Mouse (Mus musculus) neural tube, embryonic 12.5 days (tissue): ENCODE results near the gene Peli2. TPM values are rescaled to one million over a fixed set of nuclear protein-coding genes. Genes with fewer than 3 reads are reported as not detected.

ENCODE experiments used
- ATAC-seq: fragments of 200-750 bp; cut with Nextera tagmentation; 2 replicates; pipeline ENCODE4 v1.8.0; 2017; ENCODE audit warnings: low read depth, mild to moderate bottlenecking, moderate TSS enrichment, moderate library complexity; ENCODE audit not compliant: low FRiP score
- H3K27ac ChIP-seq: fragments of 300-500 bp; sonication (generic); 2 replicates; pipeline ENCODE4 v1.5.1; 2016
- H3K27me3 ChIP-seq: fragments of 300-500 bp; sonication (generic); replicated peaks from 2 replicates; pipeline ENCODE4 v1.6.1; 2016; ENCODE audit warnings: mild to moderate bottlenecking
- H3K36me3 ChIP-seq: fragments of 300-500 bp; sonication (generic); 2 replicates; pipeline ENCODE4 v1.6.1; 2016; ENCODE audit warnings: mild to moderate bottlenecking
- H3K4me1 ChIP-seq: fragments of 300-500 bp; sonication (generic); 2 replicates; pipeline ENCODE4 v1.6.1; 2016
- H3K4me2 ChIP-seq: fragments of 300-500 bp; sonication (generic); replicated peaks from 2 replicates; pipeline ENCODE4 v1.6.1; 2016; ENCODE audit warnings: mild to moderate bottlenecking
- H3K4me3 ChIP-seq: fragments of 300-500 bp; sonication (generic); 2 replicates; pipeline ENCODE4 v1.5.1; 2016
- H3K9ac ChIP-seq: fragments of 300-500 bp; sonication (generic); 2 replicates; pipeline ENCODE4 v1.6.1; 2016; ENCODE audit warnings: mild to moderate bottlenecking
- H3K9me3 ChIP-seq: fragments of 300-500 bp; sonication (generic); 2 replicates; pipeline ENCODE4 v1.6.1; 2016; ENCODE audit warnings: mild to moderate bottlenecking
- WGBS: fragments of 180-500 bp; shearing (Covaris S2); methylation state at CpG from one replicate; pipeline ENCODE4 v1.1.7; 2016; 5-methylcytosine and 5-hydroxymethylcytosine counted together
- polyA plus RNA-seq: library from polyadenylated mRNA; unstranded; fragments of >200 nt; fragmentation: Nextera tagmentation; extraction: Ambion mirVana; gene quantifications from 2 replicates; pipeline ENCODE4 v1.2.1, GENCODE M21; 2016

The Peli2 gene
- polyA plus RNA-seq, 1 experiment from 2014 or later, result 17.4 TPM

DNA sequence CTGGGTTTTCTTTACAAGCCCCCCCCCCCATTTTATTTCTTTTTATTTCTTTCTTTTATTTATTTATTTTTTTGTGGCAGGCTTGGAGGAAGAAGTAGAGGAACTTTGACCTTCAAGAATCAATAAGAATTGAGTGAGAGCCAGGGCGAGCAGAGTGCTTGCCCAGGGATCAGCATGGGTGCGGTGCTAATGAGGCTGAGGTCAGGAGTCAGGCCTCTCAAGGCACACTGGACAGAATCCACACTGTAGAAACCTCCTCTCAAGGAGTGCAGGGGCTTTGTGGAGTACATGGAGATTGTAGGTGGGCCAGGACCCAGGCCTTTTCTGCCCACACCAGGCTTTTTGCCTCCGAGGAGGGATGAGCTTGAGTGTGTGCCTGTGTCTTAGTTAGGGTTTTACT, 38.8 kb downstream of the Peli2 start:
- Histone ChIP-seq H3K36me3 (peaks cover 4% of the 10 kb centered on the region), H3K27ac (no peak overlapping the region), H3K4me3 (no peak overlapping the region), H3K4me1 (peaks cover 17% of the 10 kb centered on the region; the same call in 1 of the 2 replicates), H3K9me3 (peaks cover 3% of the 10 kb centered on the region; the same call in 1 of the 2 replicates), H3K4me2 (no peak overlapping the region), H3K27me3 (no peaks in the 10 kb centered on the region), H3K9ac (no peak overlapping the region)
- ATAC-seq, result no peak
- WGBS, result 56% methylated on average over 3 of the region's 3 CpGs

DNA sequence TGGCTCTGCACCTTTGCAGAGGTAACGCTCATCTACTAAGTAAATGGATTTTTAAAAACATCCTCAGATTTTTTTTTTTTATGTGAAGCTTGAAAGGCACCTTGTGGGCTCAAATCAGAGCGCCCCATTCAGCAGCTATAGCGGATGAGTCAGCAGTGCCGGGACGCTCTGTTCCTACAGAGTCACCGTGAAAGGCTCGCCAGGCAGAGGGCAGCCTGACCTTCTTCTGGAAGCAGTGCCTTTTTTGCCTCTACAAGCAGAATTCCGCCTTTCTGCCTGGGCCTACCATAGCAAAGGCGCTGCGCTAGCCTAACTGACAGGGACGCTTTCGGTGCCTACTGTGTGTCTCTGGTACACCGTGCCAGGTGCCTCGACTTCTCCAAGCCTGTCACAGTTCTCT, 41.8 kb downstream of the Peli2 start:
- H3K4me3 ChIP-seq, result no peak overlapping the region
- H3K4me1 ChIP-seq, result peaks cover 21% of the 10 kb centered on the region
- peaks cover 3% of the 10 kb centered on the region; the same call in 1 of the 2 replicates for H3K9me3 ChIP-seq
- H3K36me3 ChIP-seq, result peaks cover 4% of the 10 kb centered on the region
- no peaks in the 10 kb centered on the region for H3K27me3 ChIP-seq
- H3K27ac ChIP-seq, result no peak overlapping the region
- H3K4me2 ChIP-seq, result no peak overlapping the region
- no peak for ATAC-seq
- 86% methylated on average over 14 of the region's 14 CpGs for WGBS
- H3K9ac ChIP-seq, result no peak overlapping the region

DNA sequence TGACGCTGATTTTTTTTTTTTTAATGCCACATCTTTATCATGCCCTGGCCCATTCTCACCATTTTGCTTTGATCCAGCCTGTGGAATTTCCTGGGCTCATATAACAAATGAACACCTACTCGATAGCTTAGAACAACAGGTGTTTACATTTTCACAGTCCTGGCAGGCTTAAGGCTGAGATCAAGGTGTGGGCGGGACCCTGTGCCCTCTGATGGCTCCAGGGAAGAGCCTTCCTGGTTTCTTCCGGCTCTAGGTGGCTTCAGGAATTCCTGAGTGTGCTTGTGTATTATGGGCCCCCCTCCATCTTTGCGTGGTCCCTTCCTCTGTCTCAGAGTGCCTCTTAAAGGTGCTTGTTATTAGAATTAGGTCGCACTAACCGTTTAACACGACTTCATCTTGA, 44.3 kb downstream of the Peli2 start:
- Histone ChIP-seq H3K27me3 (no peaks in the 10 kb centered on the region), H3K9me3 (peaks cover 3% of the 10 kb centered on the region; the same call in 1 of the 2 replicates), H3K4me2 (no peak overlapping the region), H3K27ac (no peak overlapping the region), H3K4me1 (peaks cover 21% of the 10 kb centered on the region), H3K36me3 (peaks cover 4% of the 10 kb centered on the region), H3K9ac (no peak overlapping the region), H3K4me3 (no peak overlapping the region)
- ATAC-seq, result no peak
- WGBS, result 52% methylated on average over 8 of the region's 8 CpGs

DNA sequence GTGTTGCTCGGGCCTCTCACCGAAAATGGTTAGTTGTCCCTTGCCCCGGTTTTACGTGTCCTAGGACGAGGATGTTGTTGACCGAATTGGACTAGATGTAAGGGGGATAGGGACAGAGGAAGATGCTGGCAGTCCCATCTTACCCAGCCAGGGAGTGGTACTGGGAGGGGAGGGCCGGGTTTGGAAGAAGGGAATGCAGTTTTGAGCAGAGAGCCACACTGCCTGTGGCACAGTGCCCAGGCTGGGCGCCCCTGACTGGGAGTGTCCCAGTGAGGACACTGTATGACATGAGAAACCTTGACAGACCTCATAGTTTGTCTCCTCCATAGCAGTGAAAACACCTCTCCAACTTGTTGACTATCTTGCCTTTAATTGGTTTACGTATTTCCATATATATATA, 45.8 kb downstream of the Peli2 start:
- WGBS, result 83% methylated on average over 9 of the region's 9 CpGs
- Histone ChIP-seq H3K4me3 (no peak overlapping the region), H3K27me3 (no peaks in the 10 kb centered on the region), H3K4me2 (no peak overlapping the region), H3K36me3 (no peaks in the 10 kb centered on the region), H3K4me1 (peaks cover 30% of the 10 kb centered on the region), H3K27ac (no peak overlapping the region), H3K9me3 (no peaks in the 10 kb centered on the region), H3K9ac (no peak overlapping the region)
- ATAC-seq, result no peak

DNA sequence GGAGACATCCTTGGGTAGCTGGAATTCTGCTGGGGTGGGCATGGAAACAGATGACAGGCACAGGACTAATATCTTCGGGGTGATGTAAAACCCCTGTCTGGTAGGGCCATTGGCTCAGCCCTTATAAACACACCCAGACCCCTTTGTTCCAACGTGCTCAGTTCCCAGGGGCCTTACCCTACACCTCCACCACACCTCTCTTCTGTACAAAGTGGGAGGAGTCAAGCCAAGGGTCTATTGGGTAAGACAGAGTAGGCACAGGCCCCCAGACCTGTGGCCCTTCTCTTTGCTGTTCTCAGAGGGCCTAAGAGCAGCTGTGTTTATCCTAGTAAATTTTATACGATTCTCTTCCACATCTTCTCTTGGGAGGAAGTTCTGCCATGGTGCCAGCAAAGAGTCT, 46.4 kb downstream of the Peli2 start:
- H3K27ac ChIP-seq, result no peak overlapping the region
- no peak overlapping the region for H3K9ac ChIP-seq
- ATAC-seq, result no peak
- no peak overlapping the region for H3K4me3 ChIP-seq
- no peak overlapping the region for H3K4me2 ChIP-seq
- no peaks in the 10 kb centered on the region for H3K9me3 ChIP-seq
- no peaks in the 10 kb centered on the region for H3K27me3 ChIP-seq
- 65% methylated on average over 3 of the region's 3 CpGs for WGBS
- no peaks in the 10 kb centered on the region for H3K36me3 ChIP-seq
- peaks cover 36% of the 10 kb centered on the region for H3K4me1 ChIP-seq

DNA sequence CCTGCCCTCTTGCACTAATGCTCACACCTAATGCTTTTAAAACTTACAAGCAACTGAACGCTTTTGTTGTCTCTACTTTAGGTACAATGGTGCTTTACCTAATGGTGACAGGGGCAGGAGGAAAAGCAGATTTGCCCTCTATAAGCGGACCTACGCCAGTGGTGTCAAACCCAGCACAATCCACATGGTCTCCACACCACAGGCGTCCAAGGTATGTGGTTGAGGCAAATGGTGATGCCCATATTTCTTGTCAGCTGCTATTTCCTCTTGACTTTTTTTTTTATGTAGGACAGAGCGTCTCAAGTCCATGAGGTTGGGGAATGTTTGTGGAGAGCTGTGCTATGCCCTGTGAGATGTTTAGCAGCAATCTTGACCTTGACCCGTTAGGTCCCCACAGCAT, 47.5 kb downstream of the Peli2 start:
- Histone ChIP-seq H3K4me2 (no peak overlapping the region), H3K9me3 (no peaks in the 10 kb centered on the region), H3K27me3 (no peaks in the 10 kb centered on the region), H3K9ac (no peak overlapping the region), H3K36me3 (no peaks in the 10 kb centered on the region), H3K27ac (no peak overlapping the region), H3K4me3 (no peak overlapping the region), H3K4me1 (peaks cover 31% of the 10 kb centered on the region)
- 78% methylated on average over 6 of the region's 6 CpGs for WGBS
- ATAC-seq, result no peak

DNA sequence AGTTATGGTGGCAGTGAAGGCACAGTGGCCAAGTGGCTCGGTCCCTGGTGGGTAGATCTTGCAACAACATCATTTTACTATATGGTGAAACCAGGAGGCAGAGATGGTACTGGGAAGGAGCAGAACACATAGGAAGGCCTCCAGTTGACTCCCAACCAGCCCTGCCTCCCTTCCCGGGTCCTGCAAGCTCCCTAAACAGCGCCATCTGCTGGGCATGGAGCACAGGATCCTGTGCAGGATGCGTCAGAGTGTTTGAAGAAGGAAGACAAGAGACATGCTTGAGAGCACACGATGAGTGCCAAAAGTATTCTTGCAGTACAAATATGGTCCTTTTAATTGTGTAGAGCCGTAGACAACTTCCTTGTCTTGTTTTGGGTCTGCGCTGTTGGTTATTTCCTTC, 49.3 kb downstream of the Peli2 start:
- H3K27me3 ChIP-seq, result no peaks in the 10 kb centered on the region
- H3K4me3 ChIP-seq, result no peak overlapping the region
- H3K4me2 ChIP-seq, result no peak overlapping the region
- peaks cover 17% of the 10 kb centered on the region for H3K4me1 ChIP-seq
- no peaks in the 10 kb centered on the region for H3K36me3 ChIP-seq
- H3K9me3 ChIP-seq, result no peaks in the 10 kb centered on the region
- H3K9ac ChIP-seq, result no peak overlapping the region
- 52% methylated on average over 7 of the region's 7 CpGs for WGBS
- H3K27ac ChIP-seq, result no peak overlapping the region
- no peak for ATAC-seq

DNA sequence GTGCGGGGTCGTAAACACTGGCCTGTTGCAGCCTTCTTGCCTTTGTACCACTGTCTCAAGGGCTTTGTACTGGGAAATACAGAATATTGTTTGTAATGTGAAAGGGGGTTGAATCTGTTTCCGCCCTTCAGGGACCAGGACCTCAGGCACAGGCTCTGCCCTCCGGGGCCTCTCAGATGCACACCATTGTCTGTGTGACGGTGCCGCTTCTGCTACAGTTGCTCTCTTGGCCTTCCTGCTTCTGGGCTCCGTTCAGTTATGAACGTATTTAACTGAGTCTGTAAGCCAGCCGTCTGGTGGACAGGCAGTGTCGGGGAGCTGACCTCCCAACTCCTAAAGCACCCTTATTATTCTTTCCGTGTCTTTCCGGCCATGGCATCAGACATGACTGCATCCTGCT, 50.6 kb downstream of the Peli2 start:
- 0 out of 2 replicates have a peak overlapping the region, but pooled peaks have one; percentile 10 for H3K27ac ChIP-seq
- WGBS, result 21% methylated on average over 12 of the region's 12 CpGs
- peak overlapping the region; percentile 25 for H3K4me2 ChIP-seq

DNA sequence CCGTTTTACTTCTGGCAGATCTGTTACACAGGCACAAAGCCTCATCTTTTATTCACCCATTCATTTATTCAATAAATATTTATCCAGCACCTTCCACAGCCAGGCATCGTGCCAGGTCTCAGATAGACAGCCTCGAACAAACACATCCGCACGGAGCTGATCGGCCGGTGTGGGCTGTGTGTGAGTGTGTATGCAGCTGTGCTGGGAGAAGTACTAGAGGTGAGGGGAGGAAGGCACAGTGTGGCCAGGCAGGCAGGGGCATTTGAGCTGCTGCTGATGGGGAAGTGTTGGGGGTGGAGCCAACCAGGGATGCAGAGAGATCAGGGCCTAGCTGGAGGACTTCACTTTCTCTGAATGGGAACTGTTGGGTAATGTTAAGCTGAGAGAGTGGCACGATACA, 51.4 kb downstream of the Peli2 start:
- 0 out of 2 replicates have a peak, but pooled peaks have one; percentile 52 for ATAC-seq
- Histone ChIP-seq H3K9me3 (no peaks in the 10 kb centered on the region), H3K9ac (no peak overlapping the region), H3K4me2 (no peak overlapping the region), H3K4me3 (no peak overlapping the region), H3K27me3 (no peaks in the 10 kb centered on the region), H3K36me3 (no peaks in the 10 kb centered on the region), H3K4me1 (peaks cover 17% of the 10 kb centered on the region), H3K27ac (no peak overlapping the region)
- 34% methylated on average over 8 of the region's 8 CpGs for WGBS

More for the DNA sequence above, 50.6 kb downstream of the Peli2 start:
- H3K4me1 ChIP-seq, result peaks cover 17% of the 10 kb centered on the region
- H3K9ac ChIP-seq, result 0 out of 2 replicates have a peak overlapping the region, but pooled peaks have one; percentile 26
- ATAC-seq, result peak; percentile 34; the same call in 1 of the 2 replicates
- H3K36me3 ChIP-seq, result no peaks in the 10 kb centered on the region
- H3K4me3 ChIP-seq, result no peak overlapping the region
- H3K9me3 ChIP-seq, result no peaks in the 10 kb centered on the region
- no peaks in the 10 kb centered on the region for H3K27me3 ChIP-seq

DNA sequence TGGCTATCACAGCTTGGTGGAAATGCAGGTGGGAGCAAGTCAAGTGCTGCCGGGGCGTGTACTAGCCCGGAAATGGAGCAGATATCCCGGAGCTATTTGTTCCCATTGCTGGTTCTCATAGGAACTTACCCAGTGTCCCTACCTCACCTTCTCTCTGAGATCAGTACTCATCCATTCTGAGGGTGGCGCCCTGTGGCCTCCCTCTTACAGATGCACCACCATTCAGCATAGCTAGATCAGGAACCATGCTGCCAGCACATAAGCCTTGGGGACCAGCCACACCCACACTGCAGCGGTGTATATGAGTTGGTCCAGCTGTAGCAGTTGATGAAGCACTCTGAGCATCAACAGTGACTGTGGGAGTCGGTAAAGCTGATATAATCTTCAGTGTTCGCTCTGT, 52.3 kb downstream of the Peli2 start:
- Histone ChIP-seq H3K36me3 (no peaks in the 10 kb centered on the region), H3K4me2 (no peak overlapping the region), H3K27ac (no peak overlapping the region), H3K4me3 (no peak overlapping the region), H3K27me3 (no peaks in the 10 kb centered on the region), H3K4me1 (peaks cover 17% of the 10 kb centered on the region), H3K9me3 (no peaks in the 10 kb centered on the region), H3K9ac (no peak overlapping the region)
- no peak for ATAC-seq
- WGBS, result 97% methylated on average over 8 of the region's 8 CpGs

DNA sequence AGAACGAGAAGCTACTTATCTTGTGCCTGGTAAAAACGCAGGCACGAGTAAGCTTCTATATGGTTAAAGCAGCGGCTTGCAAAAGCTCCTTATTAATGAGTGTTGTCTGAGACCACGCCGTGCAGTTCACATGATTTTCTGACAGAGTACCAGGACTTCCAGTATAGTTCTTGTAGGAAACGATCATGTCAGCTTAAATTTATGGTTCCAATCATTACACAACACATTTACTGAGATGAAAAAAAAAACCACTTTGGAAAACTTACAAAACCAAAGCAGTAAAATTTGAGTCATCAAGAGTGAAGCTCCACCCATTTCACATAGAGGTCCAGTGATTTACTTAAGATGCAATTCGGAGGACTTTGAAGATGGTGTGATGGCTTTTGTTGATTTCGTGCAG, 53.2 kb downstream of the Peli2 start:
- 85% methylated on average over 9 of the region's 9 CpGs for WGBS

DNA sequence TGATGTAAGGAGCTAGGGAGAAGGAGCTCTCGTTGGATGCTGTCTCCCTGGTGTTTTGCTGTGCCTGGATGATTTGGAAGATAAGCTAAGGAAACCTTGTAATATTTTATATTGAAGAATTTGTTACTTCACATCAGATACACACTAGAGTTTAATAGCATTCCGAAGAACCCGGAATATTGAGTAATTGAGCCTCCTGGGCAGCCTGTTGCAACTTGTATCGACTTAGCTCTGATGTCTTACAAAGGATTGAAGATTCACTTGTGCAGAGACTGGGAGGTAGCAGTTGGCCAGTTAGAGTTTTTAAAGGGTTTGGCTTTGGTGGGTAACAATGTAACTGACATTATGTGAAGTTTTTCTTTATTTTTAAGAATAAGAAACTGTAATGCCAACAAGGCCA, 53.7 kb downstream of the Peli2 start:
- Histone ChIP-seq H3K4me2 (no peak overlapping the region), H3K9ac (no peak overlapping the region), H3K27me3 (no peaks in the 10 kb centered on the region), H3K4me3 (no peak overlapping the region), H3K27ac (no peak overlapping the region), H3K36me3 (no peaks in the 10 kb centered on the region), H3K4me1 (peaks cover 17% of the 10 kb centered on the region), H3K9me3 (no peaks in the 10 kb centered on the region)
- 90% methylated on average over 4 of the region's 4 CpGs for WGBS
- ATAC-seq, result no peak

More for the DNA sequence above, 53.2 kb downstream of the Peli2 start:
- H3K27me3 ChIP-seq, result no peaks in the 10 kb centered on the region
- peaks cover 17% of the 10 kb centered on the region for H3K4me1 ChIP-seq
- no peak overlapping the region for H3K9ac ChIP-seq
- no peak for ATAC-seq
- H3K4me2 ChIP-seq, result no peak overlapping the region
- H3K4me3 ChIP-seq, result no peak overlapping the region
- H3K9me3 ChIP-seq, result no peaks in the 10 kb centered on the region
- H3K36me3 ChIP-seq, result no peaks in the 10 kb centered on the region
- no peak overlapping the region for H3K27ac ChIP-seq

DNA sequence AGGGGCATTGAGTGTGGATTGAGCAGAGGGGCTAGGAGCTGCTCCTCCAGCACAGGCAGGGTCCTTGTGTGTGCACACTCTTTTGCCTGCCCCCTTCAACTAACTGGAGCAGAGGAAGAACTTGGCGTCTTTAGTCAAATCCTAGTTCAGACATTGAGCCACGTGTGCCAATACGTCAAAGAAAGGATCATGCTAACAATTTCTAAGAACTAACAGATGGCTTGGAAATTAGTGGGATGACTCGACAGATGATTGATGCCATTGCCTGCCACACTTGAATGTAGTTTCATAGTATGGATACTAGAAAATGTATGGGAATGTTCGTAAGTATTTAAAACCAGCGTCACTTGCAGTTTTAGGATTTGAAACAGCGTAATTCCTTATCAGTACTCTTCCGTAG, 54.5 kb downstream of the Peli2 start:
- Histone ChIP-seq H3K4me3 (no peak overlapping the region), H3K9me3 (no peaks in the 10 kb centered on the region), H3K27ac (no peak overlapping the region), H3K27me3 (no peaks in the 10 kb centered on the region), H3K4me2 (no peak overlapping the region), H3K4me1 (peaks cover 17% of the 10 kb centered on the region), H3K9ac (no peak overlapping the region), H3K36me3 (no peaks in the 10 kb centered on the region)
- 87% methylated on average over 8 of the region's 8 CpGs for WGBS
- no peak for ATAC-seq
